Mouse (Mus musculus) CD8-positive naive resting alpha-beta T cell, adult 2 months (primary cell): Measurements from ENCODE around the gene C1qtnf2.

Experiments used
- DNase-seq, 2 experiments: peaks; one replicate each; pipeline ENCODE4 v3.0.0; 2022; ENCODE audit warnings: low read depth in 2 of 2, low spot score in 2 of 2

Gene C1qtnf2

DNA sequence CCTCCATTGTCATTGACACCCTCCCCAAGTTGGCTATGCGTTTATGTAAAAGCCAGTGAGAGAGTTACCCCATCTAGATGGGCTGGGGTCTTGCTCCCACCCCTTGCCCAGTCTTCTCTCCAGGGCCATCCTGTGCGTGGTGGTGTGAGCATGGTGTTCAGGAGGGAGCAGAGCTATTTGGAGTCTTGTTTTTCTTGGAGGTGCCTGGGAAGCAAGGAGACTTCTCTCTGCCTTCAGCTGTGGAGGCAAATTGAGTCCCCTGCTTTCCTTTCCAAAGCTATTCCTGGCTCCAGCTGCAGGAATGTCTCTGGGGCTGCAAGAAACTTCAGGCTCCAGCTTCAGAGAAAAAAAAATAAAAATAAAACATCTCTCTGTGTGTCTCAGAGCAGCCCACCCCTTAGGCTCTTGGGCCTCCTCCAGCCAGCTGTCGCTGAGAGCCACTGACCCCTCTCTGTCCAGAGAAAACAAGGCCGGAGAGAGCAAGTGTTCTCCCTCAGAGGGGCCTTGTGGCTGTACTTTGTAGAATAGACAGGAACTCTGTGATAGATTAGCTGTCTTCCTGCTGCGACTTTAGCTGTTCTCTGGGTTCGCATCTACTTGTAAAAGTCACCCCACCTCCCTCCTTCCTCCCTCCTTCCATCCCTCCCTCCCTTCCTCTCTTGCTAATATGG lies 9.2 kb downstream of the C1qtnf2 start:
- DNase-seq = no peak

DNA sequence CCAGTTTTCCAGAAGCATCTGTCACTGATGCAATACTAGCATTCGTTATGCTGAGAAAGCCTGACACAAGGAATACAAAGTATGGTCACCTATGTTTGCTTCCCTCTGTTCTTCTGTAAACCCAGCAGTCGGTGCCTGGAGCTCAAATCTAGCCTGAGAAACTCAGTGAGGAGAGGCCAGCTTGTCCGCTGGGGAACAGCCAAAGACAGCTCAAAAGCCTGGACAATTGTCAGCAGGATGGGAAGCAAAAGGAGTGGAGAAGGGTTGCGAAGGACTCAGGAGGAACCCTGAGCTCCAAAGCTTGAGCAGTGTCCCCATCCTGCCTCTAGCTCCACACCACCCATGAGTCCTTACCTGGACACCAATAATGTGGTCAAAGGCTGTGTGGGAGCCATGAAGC lies 10.0 kb downstream of the C1qtnf2 start:
- DNase-seq = no peak

DNA sequence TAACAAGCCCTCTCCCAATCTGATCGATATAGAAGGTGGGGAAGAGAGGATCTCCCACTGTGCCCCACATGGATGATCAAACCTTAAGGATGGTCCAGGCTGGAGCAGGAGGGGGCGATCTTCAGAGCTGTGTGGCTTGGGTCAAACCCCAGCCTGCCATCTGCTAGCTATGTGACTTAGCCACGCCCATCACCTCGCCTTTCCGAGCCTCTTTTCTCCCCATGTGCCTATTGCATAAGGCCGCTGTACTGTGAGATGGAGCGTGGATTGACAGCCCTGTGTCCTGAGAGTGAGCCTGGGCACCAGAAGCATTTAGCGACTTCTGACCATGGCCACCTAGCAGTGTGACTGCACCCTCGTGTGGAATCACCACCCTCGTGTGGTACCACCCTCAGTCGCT lies 10.6 kb downstream of the C1qtnf2 start:
- DNase-seq = no peak

DNA sequence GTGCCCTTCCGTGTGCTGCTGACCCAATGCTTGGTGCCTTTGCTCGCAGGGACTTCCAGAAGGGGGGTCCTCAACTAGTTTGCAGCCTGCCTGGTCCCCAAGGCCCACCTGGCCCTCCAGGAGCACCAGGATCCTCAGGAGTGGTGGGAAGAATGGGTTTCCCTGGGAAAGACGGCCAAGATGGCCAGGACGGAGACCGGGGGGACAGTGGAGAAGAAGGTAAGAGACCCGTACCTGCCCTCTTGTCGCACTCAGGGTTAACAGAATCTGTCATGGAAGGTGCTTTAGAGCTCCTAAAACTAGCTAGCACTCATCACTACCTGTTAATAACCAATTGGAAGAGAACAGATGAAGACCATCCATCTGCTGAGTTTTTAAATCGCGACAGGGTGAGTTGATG lies 11.8 kb downstream of the C1qtnf2 start:
- no peak for DNase-seq

DNA sequence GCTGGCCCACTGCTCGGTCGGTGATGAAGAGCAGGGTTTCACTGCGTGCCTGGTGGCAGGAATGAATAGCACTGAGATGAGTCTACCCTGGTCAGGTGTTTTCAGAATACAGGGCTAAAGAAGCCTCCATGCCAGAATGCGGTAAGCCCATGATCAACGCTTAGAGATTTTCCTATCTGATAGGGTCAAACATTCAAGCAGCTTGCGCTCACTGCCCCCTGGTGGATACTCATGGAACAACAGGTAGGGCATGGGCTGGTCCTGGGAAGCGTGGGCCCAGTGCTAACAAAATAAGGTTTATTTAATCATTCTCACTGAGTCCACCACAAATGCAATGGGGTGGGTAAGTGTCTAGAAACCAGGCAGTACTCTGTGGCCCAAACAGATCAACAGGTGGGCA lies 18.6 kb downstream of the C1qtnf2 start:
- DNase-seq = peak; percentile 64 to 71

DNA sequence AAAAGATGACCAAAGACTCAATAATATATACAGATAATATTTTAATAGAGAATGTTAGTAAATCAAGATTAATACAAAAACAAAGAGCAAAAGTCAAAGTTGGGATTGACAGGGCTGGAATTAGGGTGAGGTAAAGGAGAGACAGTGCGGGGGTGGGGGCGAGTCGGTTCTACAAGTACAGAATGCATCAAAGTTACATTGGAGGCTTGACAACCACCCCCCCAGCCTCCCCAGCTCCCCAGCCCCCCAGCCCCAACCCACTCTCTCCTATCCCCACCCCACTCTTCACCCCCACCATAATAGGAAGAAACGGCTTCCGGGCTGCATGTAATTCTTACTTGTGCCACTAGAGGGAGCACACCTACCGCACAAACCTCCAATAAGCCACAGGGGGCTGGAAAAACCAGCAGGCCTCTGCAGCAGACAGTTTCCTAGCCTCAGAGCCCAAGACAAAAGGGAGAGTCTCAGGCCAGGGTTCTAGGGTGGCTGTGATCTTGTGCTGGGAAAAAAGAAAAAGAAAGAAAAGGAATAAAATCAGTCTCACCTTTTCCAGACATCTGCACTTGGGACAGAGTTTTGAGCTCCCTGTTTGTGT lies 19.8 kb downstream of the C1qtnf2 start:
- peak; percentile 54 to 67 for DNase-seq

DNA sequence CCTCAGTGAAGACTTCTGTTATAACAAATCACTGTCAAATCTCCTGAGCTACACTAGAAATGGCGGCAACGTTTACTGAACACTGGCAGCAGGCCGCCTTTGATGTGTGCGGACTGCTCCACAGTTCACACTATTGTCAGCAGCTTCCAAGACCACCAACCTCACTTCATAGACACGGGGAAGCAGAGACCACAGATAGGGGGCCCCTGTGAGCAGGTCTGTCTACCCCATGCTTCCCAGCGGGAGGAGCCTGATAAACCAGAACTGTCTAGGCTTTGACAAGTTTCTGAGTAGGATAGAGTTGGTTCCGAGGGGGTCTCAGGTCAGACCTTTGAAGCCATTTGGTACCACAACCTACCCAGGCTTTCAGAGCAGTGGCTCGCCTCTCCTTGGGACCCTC lies 21.0 kb downstream of the C1qtnf2 start:
- no peak for DNase-seq

DNA sequence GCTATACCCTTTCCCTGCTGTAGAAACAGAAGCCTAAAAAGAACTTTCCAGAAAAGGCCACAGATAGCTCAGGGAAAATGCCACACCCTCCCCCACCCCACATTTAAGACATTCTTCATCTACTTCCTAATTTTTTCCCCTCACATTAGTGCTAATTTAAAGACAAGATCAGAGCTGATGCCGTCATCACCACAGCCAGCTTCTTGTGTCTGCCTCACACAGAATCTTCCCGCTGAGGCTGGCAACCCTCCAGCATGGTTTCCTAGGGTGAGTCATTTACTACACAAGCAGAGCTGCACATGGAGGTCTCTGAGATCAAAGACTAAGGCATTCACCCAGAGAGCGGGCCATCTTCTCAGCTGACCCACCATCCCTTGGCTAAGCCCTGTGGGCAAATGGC lies 21.5 kb downstream of the C1qtnf2 start:
- no peak for DNase-seq

DNA sequence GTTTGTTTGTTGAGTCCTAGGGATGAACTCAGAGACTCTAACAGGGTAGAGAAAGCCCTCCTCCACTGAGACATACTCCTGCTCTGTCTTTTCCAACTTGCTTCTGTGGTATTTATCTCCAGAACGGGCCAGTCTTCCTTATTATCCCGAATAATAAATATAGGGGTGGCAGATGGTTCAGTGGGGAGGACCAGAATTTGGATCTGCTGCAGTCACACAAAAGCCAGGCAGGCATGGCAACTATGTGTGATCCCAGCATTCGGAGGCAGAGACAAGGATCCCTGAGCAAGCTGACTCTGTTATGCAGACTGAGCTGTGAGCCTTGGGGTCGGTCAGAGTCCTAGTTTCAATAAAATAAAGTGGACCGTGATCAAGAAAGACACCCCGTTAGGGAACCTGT lies 27.2 kb downstream of the C1qtnf2 start:
- DNase-seq = no peak

DNA sequence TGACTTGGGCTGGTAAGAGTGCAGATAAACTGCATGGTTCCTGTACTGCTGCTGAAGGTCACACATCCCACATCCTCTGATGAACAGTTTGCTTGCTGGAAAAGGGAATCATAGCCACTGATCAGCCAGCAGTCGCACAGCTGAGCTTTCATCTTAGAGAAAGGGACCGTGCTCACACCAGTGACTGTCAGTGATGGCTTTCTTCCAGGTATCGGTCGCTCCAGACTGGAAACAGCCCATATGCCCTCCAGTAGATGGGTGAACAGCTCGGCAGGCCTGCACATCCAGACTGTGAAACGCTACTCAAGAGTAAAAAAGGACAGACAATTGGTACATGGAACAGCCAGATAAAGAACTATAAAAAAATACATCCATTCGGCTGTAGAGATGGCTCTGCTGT lies 31.1 kb downstream of the C1qtnf2 start:
- DNase-seq = no peak

DNA sequence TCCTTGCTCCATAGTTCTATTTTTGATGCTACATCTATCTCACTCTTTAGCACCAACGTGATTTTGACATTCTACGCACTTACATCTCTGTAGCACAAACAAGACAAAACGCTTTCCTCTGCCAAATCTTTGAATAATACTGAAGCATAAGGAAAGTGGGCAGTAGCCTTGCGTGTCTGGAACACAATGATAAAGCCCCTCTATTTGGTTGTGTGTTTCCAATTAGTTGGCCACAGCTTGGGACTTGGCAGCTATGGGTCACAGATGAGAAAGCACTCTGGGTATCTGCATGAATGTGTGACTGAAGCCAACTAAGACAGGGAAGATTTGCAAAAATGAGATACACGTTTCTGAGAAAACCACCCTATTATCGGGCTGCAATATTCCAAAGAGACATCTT lies 33.9 kb downstream of the C1qtnf2 start:
- DNase-seq = no peak

DNA sequence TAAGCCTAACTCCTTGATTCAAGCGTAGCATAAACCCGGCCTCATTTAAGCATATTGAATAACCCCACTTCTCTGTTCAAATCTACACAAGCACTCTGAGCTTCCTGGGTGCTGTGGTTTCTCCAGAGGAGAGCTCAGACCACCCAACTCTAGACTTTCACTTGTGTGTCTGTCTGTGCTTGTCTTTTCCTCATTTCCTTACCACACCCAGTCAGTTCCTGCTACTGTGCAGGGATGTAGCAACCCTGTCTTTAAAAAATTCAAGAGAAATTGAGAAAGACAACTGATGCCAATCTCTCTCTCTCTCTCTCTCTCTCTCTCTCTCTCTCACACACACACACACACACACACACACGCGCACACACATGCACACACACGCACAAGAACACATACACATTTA lies 35.8 kb downstream of the C1qtnf2 start:
- DNase-seq = no peak

DNA sequence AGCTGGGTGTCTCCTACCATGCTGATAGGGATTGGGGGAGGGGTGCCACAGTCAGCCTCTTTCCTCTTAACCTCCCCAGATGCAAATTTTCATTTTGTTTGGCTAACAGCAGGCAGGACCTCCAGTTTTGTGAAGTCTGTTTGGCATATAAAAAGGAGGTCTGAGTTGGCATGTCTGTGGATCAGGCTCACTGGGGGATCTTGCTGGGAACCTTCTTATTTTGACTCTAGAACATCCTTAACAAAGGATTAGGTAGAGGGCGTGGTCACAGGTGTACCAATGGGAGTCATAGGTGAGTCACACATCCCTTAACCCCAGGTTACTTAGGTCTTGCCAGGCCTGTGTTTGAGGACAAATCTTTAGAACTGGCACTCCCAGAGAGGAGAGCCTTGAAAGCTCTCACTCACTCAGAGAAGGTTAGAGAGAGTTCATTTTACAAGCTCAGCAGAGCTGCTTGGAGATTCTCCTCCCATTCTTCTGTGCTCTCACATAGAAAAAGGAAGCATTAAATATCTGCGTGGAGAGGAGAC lies 38.6 kb downstream of the C1qtnf2 start:
- DNase-seq = no peak

DNA sequence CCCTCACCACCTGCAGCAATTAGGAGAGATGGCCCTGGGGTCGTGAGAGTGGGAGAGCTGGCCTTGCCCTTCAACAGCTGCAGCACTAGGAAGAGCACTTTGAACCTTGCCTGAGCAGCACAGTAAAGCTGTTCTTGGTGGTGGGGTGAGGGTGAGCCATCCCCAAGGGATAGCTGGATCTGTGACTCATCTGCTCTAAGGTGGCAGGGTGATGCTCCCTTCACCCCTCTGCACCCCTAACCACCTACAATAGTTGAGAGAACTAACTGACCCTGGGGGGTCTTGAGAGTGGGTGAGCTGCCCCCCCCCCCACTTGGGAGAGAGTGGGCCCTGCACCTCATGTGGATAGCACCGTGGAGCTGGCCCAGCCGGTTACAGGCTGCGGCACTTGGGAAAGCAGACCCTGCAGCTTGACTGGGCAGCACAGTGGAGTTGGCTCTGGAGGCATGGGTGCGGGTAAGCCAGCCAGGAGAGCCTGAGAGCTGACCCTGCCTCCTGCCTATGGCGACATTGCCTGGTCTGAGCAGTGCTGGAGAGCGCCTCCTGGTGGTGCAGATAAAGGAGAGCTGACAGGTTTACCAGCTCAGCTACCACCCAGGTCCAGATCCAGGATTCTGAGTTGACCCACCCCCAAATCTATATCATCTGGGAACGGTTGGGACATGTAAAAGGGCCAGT lies 42.4 kb downstream of the C1qtnf2 start:
- no peak for DNase-seq

DNA sequence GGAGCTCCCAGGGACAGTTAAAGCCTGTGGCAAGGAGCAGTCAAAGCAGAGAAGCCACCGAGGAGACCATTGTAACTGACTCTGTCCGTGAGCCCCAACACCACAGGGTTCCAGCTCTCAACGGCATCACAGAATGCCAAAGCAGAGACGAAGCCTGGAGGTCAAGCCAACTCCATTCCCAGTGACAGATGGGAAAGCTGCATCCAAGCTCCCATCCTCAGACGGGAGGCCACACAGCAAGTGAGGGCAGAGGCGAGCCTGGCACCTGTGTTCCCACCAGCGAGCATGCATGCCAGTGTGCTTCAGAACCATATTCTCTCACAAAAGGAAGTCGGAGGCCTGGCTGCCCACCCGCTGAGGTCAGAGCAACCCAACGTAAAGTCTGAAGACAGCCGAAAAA lies 43.6 kb downstream of the C1qtnf2 start:
- DNase-seq = no peak

DNA sequence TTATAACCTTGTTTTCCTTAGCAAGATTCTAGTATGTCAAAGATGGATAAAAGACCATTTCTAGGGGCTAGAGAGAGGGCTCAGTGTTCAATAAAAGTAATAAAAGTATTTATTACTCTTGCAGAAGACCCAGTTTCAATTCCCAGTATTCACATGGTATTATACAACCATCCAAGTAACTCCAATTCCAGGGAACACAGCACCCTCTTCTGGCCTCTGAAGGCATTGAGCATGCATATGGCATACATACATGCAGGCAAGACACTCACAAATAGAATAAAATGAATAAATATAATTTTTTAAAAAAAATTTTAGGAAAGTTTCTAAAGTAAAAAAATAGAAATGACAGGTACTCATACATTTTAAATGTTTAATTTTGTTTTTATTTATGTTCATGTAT lies 44.0 kb downstream of the C1qtnf2 start:
- DNase-seq = no peak

DNA sequence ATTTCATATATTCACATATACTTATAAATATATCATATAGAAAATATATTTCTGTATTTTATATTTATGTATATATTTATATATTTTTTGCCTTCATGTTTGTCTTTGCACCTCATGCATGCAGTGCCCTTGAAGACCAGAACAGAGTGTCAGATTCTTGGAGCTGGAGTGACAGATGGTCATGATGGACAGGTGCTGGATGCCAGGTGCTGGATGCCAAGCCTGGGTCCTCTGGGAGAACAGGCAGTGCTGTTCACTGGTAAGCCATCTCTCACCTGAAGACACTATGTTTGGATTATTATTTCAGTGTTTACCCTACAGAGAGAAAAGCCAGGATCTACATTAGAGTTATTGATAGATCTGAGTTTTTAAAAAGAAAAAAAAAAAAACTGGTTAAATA lies 44.7 kb downstream of the C1qtnf2 start:
- no peak for DNase-seq

DNA sequence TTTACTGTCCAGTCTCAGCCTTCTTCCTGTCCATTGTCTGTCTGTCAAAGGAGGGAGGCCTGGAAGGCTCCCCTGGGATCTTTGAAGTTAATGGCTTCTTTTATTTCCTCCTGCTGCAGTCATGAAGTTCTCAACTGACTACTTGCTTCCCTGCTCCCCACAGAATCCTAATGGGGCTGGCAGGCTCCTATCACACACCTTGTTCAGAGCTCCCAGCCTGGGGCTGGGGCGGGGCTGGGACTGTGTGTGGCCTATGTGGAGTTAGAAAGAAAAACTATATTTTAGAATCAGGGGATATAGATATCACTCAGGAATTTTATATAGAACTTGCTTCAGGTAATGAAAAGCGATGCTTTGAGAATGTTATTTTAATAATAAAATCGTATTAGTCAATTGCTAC lies 46.4 kb downstream of the C1qtnf2 start:
- no peak for DNase-seq

DNA sequence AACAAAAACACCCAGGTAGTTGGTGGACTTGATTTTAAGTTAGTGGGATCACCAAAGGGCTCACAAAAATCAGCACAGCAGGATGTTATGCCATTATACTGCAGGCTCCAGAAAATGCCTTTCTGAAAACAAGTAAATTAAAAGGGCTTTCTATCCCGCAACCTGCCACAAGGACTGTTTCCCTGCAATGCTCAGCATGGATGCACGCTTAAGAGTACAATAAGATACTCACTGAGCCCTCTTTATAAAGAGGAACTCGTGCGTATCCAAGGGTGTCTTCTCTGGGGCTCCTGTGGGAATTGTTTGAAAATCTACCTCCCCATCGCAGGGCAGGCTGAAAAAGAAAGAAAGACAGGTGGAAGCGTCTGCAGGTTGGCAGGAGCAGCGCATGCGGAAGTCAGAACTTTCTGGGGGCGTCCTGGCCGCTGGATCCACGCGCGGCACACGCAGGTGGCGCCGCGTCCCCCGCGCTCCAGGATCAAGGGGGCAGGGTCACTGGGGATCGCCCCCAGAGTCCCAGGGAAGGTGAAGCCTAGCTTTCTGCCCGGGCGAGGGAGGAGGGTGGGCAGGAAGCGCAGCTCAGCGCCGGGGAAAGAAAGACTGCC lies 54.1 kb downstream of the C1qtnf2 start:
- DNase-seq = peak; percentile 39 to 60

DNA sequence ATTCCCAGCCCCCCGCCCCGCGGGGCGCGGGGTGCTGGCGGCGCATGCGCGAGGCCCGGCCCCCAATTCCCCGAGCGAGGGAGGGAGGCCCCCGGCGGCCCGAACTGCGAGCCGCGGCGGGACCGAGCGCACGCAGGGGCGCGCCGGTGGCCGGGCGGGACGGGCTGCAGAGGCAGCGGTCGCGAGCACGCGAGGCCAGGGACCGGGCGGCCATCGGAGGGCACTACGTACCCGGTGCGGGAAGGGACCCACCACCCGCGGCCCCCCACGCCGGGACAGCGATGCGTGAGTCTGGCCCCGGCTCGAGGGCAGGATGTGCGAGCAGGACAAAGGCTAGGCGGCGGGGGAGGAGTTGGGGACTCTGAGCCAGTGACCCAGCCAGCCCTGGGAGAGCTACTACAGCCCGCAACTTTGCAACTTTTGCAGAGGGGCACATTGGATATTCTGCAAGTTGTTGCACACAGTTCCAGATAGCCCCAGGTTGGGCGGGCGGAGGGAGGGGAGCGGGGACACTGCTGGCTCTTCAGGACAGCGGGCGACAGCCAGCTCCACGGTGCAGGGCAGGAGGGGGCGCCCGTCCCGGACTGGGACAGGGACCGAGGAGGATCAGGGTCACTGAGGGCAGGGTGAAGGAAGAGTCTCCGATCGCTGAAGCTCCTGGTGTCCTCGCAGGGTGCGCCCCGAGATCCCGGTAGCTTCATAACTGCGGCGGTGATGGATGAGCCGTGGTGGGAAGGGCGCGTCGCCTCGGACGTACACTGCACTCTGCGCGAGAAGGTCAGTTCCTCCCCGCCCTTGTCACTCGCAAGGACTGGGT lies 54.8 kb downstream of the C1qtnf2 start, which contains the start of gene Ccnjl:
Gene Ccnjl, plus strand, starts transcription at position 102 of the 817 bp plus-strand sequence.
- peak; percentile 13 to 54 for DNase-seq

DNA sequence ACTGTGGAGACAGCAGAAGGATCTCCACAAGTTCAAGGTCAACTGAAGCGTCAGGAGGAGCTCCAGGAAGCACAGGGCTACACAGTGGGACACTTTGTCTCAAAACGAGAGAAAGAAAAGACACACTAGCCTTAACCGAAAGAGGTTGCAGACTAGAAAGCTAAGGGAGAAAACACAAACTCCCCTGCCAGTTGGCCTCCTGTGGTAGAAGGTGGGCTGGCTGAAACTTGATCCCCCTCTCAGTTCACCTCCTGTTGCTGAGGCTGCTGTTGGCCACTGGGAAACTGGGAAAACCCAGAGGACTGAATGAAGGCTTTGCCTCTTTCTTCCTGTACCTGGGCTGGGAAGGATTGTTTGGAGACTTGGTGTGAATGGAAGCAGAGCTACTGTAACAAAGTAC lies 56.0 kb downstream of the C1qtnf2 start:
- no peak for DNase-seq
